Mouse (Mus musculus) forebrain, embryonic 16.5 days (tissue): ENCODE measurements at regions not wholly inside any gene's neighbourhood (a gene's known extent, or its start where the extent isn't known, plus 50 kb on each side); places are given as distances from the start of the nearest gene placed in this dataset.

Experiments
- ATAC-seq: fragments of 200-750 bp; cut with Nextera tagmentation; 2 replicates; pipeline ENCODE4 v1.8.0; 2017; ENCODE audit warnings: mild to moderate bottlenecking, moderate library complexity
- H3K27ac ChIP-seq: fragments of 300-500 bp; sonication (generic); 2 replicates; pipeline ENCODE4 v1.5.1; 2014; ENCODE audit warnings: low read length, control low read depth
- H3K27me3 ChIP-seq: fragments of 300-500 bp; sonication (generic); replicated peaks from 2 replicates; pipeline ENCODE4 v1.6.1; 2014; ENCODE audit warnings: low read length; ENCODE audit not compliant: control insufficient read depth, insufficient read depth
- H3K36me3 ChIP-seq: fragments of 300-500 bp; sonication (generic); 2 replicates; pipeline ENCODE4 v1.6.1; 2014; ENCODE audit not compliant: control insufficient read depth, insufficient read depth
- H3K4me1 ChIP-seq: fragments of 300-500 bp; sonication (generic); replicated peaks from 2 replicates; pipeline ENCODE4 v1.6.1; 2014; ENCODE audit warnings: low read length; ENCODE audit not compliant: control insufficient read depth, insufficient read depth
- H3K4me2 ChIP-seq: fragments of 300-500 bp; sonication (generic); 2 replicates; pipeline ENCODE4 v1.6.1; 2014; ENCODE audit warnings: mild to moderate bottlenecking, low read length, control low read depth
- H3K4me3 ChIP-seq: fragments of 300-500 bp; sonication (generic); replicated peaks from 2 replicates; pipeline ENCODE4 v1.5.1; 2014; ENCODE audit warnings: mild to moderate bottlenecking, low read length, control low read depth
- H3K9ac ChIP-seq: fragments of 300-500 bp; sonication (generic); replicated peaks from 2 replicates; pipeline ENCODE4 v1.6.1; 2014; ENCODE audit warnings: low read depth, low read length, control low read depth
- H3K9me3 ChIP-seq: fragments of 300-500 bp; sonication (generic); 2 replicates; pipeline ENCODE4 v1.6.1; 2016; ENCODE audit warnings: low read length; ENCODE audit not compliant: control insufficient read depth
- WGBS: fragments of 180-500 bp; shearing (Covaris S2); extraction: QIAGEN DNeasy Blood & Tissue Kit; methylation state at CpG from one replicate; pipeline ENCODE4 v1.1.7; 2014; 5-methylcytosine and 5-hydroxymethylcytosine counted together

- Histone ChIP-seq H3K27ac (peak overlapping the region; percentile 97), H3K27me3 (no peaks in the 10 kb centered on the region), H3K9ac (peak overlapping the region; percentile 7; the same call in 1 of the 2 replicates), H3K4me2 (0 out of 2 replicates have a peak overlapping the region, but pooled peaks have one; percentile 0), H3K36me3 (no peaks in the 10 kb centered on the region), H3K4me1 (peaks cover 26% of the 10 kb centered on the region), H3K4me3 (no peak overlapping the region), H3K9me3 (no peaks in the 10 kb centered on the region)
- ATAC-seq = peak; percentile 64
- WGBS = 14% methylated on average over 4 of the region's 4 CpGs
These were observed 430.1 kb downstream of the Prss52 start for GRCm38 (mm10) chr14:64534194-64534593.

GRCm38 (mm10) chr14:64539436-64539835, 435.4 kb downstream of the Prss52 start:
- no peak overlapping the region for H3K27ac ChIP-seq
- H3K4me3 ChIP-seq = no peak overlapping the region
- WGBS = 64% methylated on average over 2 of the region's 2 CpGs
- H3K4me2 ChIP-seq = no peak overlapping the region
- ATAC-seq = no peak
- no peaks in the 10 kb centered on the region for H3K27me3 ChIP-seq
- H3K9me3 ChIP-seq = no peaks in the 10 kb centered on the region
- no peaks in the 10 kb centered on the region for H3K36me3 ChIP-seq
- H3K4me1 ChIP-seq = peaks cover 7% of the 10 kb centered on the region
- no peak overlapping the region for H3K9ac ChIP-seq

- 51% methylated on average over 3 of the region's 3 CpGs for WGBS
- Histone ChIP-seq H3K9ac (no peak overlapping the region), H3K4me1 (peaks cover 4% of the 10 kb centered on the region; the same call in 1 of the 2 replicates), H3K27me3 (no peaks in the 10 kb centered on the region), H3K4me2 (no peak overlapping the region), H3K27ac (0 out of 2 replicates have a peak overlapping the region, but pooled peaks have one; percentile 5), H3K4me3 (no peak overlapping the region), H3K9me3 (no peaks in the 10 kb centered on the region), H3K36me3 (no peaks in the 10 kb centered on the region)
- ATAC-seq = peak; percentile 47; the same call in 1 of the 2 replicates
These were observed 441.0 kb downstream of the Prss52 start for GRCm38 (mm10) chr14:64545056-64545455.

- H3K27me3 ChIP-seq = no peaks in the 10 kb centered on the region
- no peaks in the 10 kb centered on the region for H3K36me3 ChIP-seq
- WGBS = 7% methylated on average over 4 of the region's 4 CpGs
- no peak overlapping the region for H3K9ac ChIP-seq
- no peaks in the 10 kb centered on the region for H3K9me3 ChIP-seq
- peaks cover 4% of the 10 kb centered on the region; the same call in 1 of the 2 replicates for H3K4me1 ChIP-seq
- ATAC-seq = no peak
- H3K4me3 ChIP-seq = no peak overlapping the region
- H3K4me2 ChIP-seq = no peak overlapping the region
- no peak overlapping the region for H3K27ac ChIP-seq
These were observed 442.7 kb downstream of the Prss52 start for GRCm38 (mm10) chr14:64546787-64547186.

- Histone ChIP-seq H3K4me2 (no peak overlapping the region), H3K9ac (no peak overlapping the region), H3K27me3 (no peaks in the 10 kb centered on the region), H3K4me1 (no peaks in the 10 kb centered on the region), H3K27ac (no peak overlapping the region), H3K9me3 (peaks cover 3% of the 10 kb centered on the region; the same call in 1 of the 2 replicates), H3K36me3 (no peaks in the 10 kb centered on the region), H3K4me3 (no peak overlapping the region)
- WGBS = 60% methylated on average over 4 of the region's 4 CpGs
- no peak for ATAC-seq
These were observed 448.9 kb downstream of the Prss52 start for GRCm38 (mm10) chr14:64552951-64553350.

GRCm38 (mm10) chr14:64556042-64556441, 452.0 kb downstream of the Prss52 start:
- no peak overlapping the region for H3K27ac ChIP-seq
- no peak for ATAC-seq
- H3K9ac ChIP-seq = no peak overlapping the region
- no peaks in the 10 kb centered on the region for H3K4me1 ChIP-seq
- no peaks in the 10 kb centered on the region for H3K27me3 ChIP-seq
- H3K36me3 ChIP-seq = no peaks in the 10 kb centered on the region
- H3K4me2 ChIP-seq = no peak overlapping the region
- peaks cover 3% of the 10 kb centered on the region; the same call in 1 of the 2 replicates for H3K9me3 ChIP-seq
- 59% methylated on average over 7 of the region's 7 CpGs for WGBS
- no peak overlapping the region for H3K4me3 ChIP-seq

GRCm38 (mm10) chr14:64557453-64557852, 453.4 kb downstream of the Prss52 start:
- Histone ChIP-seq H3K4me3 (no peak overlapping the region), H3K27ac (no peak overlapping the region)
- ATAC-seq = no peak

GRCm38 (mm10) chr14:64568689-64569088, 464.6 kb downstream of the Prss52 start:
- Histone ChIP-seq H3K27me3 (no peaks in the 10 kb centered on the region), H3K4me1 (peaks cover under 1% of the 10 kb centered on the region), H3K4me2 (no peak overlapping the region), H3K36me3 (no peaks in the 10 kb centered on the region), H3K9ac (no peak overlapping the region), H3K9me3 (no peaks in the 10 kb centered on the region), H3K27ac (no peak overlapping the region), H3K4me3 (no peak overlapping the region)
- WGBS = 16% methylated on average over 6 of the region's 6 CpGs
- no peak for ATAC-seq

More at GRCm38 (mm10) chr14:64557453-64557852, 453.4 kb downstream of the Prss52 start:
- WGBS = 70% methylated on average over 6 of the region's 6 CpGs
- H3K4me1 ChIP-seq = no peaks in the 10 kb centered on the region
- no peaks in the 10 kb centered on the region for H3K27me3 ChIP-seq
- H3K9me3 ChIP-seq = peaks cover 3% of the 10 kb centered on the region; the same call in 1 of the 2 replicates
- no peak overlapping the region for H3K4me2 ChIP-seq
- no peak overlapping the region for H3K9ac ChIP-seq
- H3K36me3 ChIP-seq = no peaks in the 10 kb centered on the region

GRCm38 (mm10) chr14:64570951-64571350, 466.9 kb downstream of the Prss52 start:
- 64% methylated on average over 7 of the region's 7 CpGs for WGBS
- Histone ChIP-seq H3K36me3 (no peaks in the 10 kb centered on the region), H3K4me3 (no peak overlapping the region), H3K9me3 (no peaks in the 10 kb centered on the region), H3K27me3 (no peaks in the 10 kb centered on the region), H3K9ac (no peak overlapping the region), H3K27ac (no peak overlapping the region), H3K4me2 (no peak overlapping the region), H3K4me1 (peaks cover 10% of the 10 kb centered on the region)
- no peak for ATAC-seq

GRCm38 (mm10) chr14:64572756-64573155, 468.7 kb downstream of the Prss52 start:
- H3K9ac ChIP-seq = no peak overlapping the region
- 87% methylated on average over 2 of the region's 2 CpGs for WGBS
- H3K27me3 ChIP-seq = 0 out of 2 replicates have a peak, but pooled peaks cover 2% of the 10 kb centered on the region
- H3K4me1 ChIP-seq = peaks cover 12% of the 10 kb centered on the region
- ATAC-seq = no peak
- H3K4me2 ChIP-seq = no peak overlapping the region
- no peak overlapping the region for H3K4me3 ChIP-seq
- no peak overlapping the region for H3K27ac ChIP-seq
- no peaks in the 10 kb centered on the region for H3K9me3 ChIP-seq
- H3K36me3 ChIP-seq = no peaks in the 10 kb centered on the region
